Mouse (Mus musculus) MEL (cell line): Measurements from ENCODE around the gene Mertk. TPM values are rescaled to one million over a fixed set of nuclear protein-coding genes. Genes with fewer than 3 reads are reported as not detected.

Experiments used
- DNase-seq: peaks from one replicate; pipeline ENCODE4 v3.0.0; 2011; ENCODE audit warnings: low read depth, low spot score
- H3K27ac ChIP-seq: 2 replicates; pipeline ENCODE4 v1.5.1; 2012; ENCODE audit warnings: low read depth, mild to moderate bottlenecking, control low read depth, low read length, moderate library complexity; ENCODE audit not compliant: control insufficient read depth
- H3K27me3 ChIP-seq, 2 experiments: fragments of 150-350 bp in 1 of 2; sonication (generic) in 1 of 2; 2 replicates each; pipeline ENCODE4 v1.6.1; 2012; ENCODE audit warnings: low read length in 2 of 2, mild to moderate bottlenecking in 2 of 2, improper control_type of control experiment in 1 of 2, moderate library complexity in 1 of 2; ENCODE audit not compliant: insufficient read depth in 2 of 2, control insufficient read depth in 1 of 2
- H3K36me3 ChIP-seq, 2 experiments: 2 replicates each; pipeline ENCODE4 v1.6.1; 2012 to 2014; ENCODE audit warnings: low read length in 2 of 2, improper control_type of control experiment in 1 of 2, inconsistent platforms in 1 of 2, mild to moderate bottlenecking in 1 of 2; ENCODE audit not compliant: insufficient read depth in 2 of 2, control insufficient read depth in 1 of 2
- H3K4me1 ChIP-seq, 2 experiments: fragments of 150-350 bp in 1 of 2; sonication (generic) in 1 of 2; 2 replicates each; pipeline ENCODE4 v1.6.1; 2012; ENCODE audit warnings: low read length in 2 of 2, improper control_type of control experiment in 1 of 2, mild to moderate bottlenecking in 1 of 2; ENCODE audit not compliant: insufficient read depth in 2 of 2, control insufficient read depth in 1 of 2
- H3K4me3 ChIP-seq, 2 experiments: fragments of 150-350 bp in 1 of 2; sonication (generic) in 1 of 2; 2 replicates each; pipeline ENCODE4 v1.5.1; 2012; ENCODE audit warnings: low read depth in 2 of 2, low read length in 2 of 2, mild to moderate bottlenecking in 2 of 2, moderate library complexity in 2 of 2, control low read depth in 1 of 2, improper control_type of control experiment in 1 of 2; ENCODE audit not compliant: control insufficient read depth in 1 of 2, insufficient read depth in 1 of 2
- H3K79me2 ChIP-seq: 2 replicates; pipeline ENCODE4 v1.6.1; 2012; ENCODE audit warnings: mild to moderate bottlenecking, low read length, moderate library complexity; ENCODE audit not compliant: control insufficient read depth, poor library complexity, insufficient read depth
- H3K9ac ChIP-seq: 2 replicates; pipeline ENCODE4 v1.6.1; 2012; ENCODE audit warnings: low read depth, mild to moderate bottlenecking, control low read depth, low read length, moderate library complexity; ENCODE audit not compliant: control insufficient read depth, poor library complexity, severe bottlenecking
- H3K9me3 ChIP-seq: fragments of 150-350 bp; sonication (generic); replicated peaks from 2 replicates; pipeline ENCODE4 v1.6.1; 2012; ENCODE audit warnings: mild to moderate bottlenecking, low read length, improper control_type of control experiment, moderate library complexity; ENCODE audit not compliant: insufficient read depth
- CHD1 ChIP-seq: IDR thresholded peaks from 2 replicates; pipeline ENCODE4 v1.6.1; 2012; ENCODE audit warnings: low read depth, mild to moderate bottlenecking, inconsistent platforms, low read length, improper control_type of control experiment
- CTCF ChIP-seq, 3 experiments: IDR thresholded peaks in 2 of 3; conservative IDR thresholded peaks in 1 of 3; 2 replicates each; pipeline ENCODE4 v1.5.1; 2011 to 2012; ENCODE audit warnings: low read length in 3 of 3, low read depth in 2 of 3, mild to moderate bottlenecking in 2 of 3, improper control_type of control experiment in 1 of 3, inconsistent platforms in 1 of 3, mixed read lengths in 1 of 3, moderate library complexity in 1 of 3; ENCODE audit not compliant: control insufficient read depth in 1 of 3, insufficient read depth in 1 of 3, poor library complexity in 1 of 3, severe bottlenecking in 1 of 3
- ELF1 ChIP-seq: IDR thresholded peaks from 2 replicates; pipeline ENCODE4 v1.6.1; 2014; ENCODE audit warnings: low read depth, mild to moderate bottlenecking, inconsistent platforms, low read length, improper control_type of control experiment, moderate library complexity
- ETS1 ChIP-seq: IDR thresholded peaks from 2 replicates; pipeline ENCODE4 v1.6.1; 2012; ENCODE audit warnings: low read depth, mild to moderate bottlenecking, inconsistent platforms, low read length, improper control_type of control experiment, moderate library complexity
- HCFC1 ChIP-seq: IDR thresholded peaks from 2 replicates; pipeline ENCODE4 v1.6.1; 2012; ENCODE audit warnings: low read depth, mild to moderate bottlenecking, inconsistent platforms, low read length, improper control_type of control experiment, moderate library complexity
- MAFK ChIP-seq: IDR thresholded peaks from 2 replicates; pipeline ENCODE4 v1.6.1; 2011; ENCODE audit warnings: low read depth, mild to moderate bottlenecking, low read length, improper control_type of control experiment, borderline replicate concordance
- MAZ ChIP-seq: IDR thresholded peaks from 2 replicates; pipeline ENCODE4 v1.6.1; 2012; ENCODE audit warnings: low read depth, mild to moderate bottlenecking, inconsistent platforms, low read length, improper control_type of control experiment
- NRF1 ChIP-seq: IDR thresholded peaks from 2 replicates; pipeline ENCODE4 v1.6.1; 2014; ENCODE audit warnings: low read depth, mild to moderate bottlenecking, inconsistent platforms, low read length, improper control_type of control experiment, moderate library complexity; ENCODE audit not compliant: poor library complexity, insufficient read depth, severe bottlenecking
- POLR2AphosphoS2 ChIP-seq: IDR thresholded peaks from 2 replicates; pipeline ENCODE4 v1.6.1; 2011; ENCODE audit warnings: low read length, improper control_type of control experiment
- RAD21 ChIP-seq: IDR thresholded peaks from 2 replicates; pipeline ENCODE4 v1.6.1; 2011; ENCODE audit warnings: mild to moderate bottlenecking, low read depth, low read length, improper control_type of control experiment
- SMC3 ChIP-seq: IDR thresholded peaks from 2 replicates; pipeline ENCODE4 v1.6.1; 2011; ENCODE audit warnings: low read depth, low read length, improper control_type of control experiment
- TCF12 ChIP-seq: IDR thresholded peaks from 2 replicates; pipeline ENCODE4 v1.6.1; 2014; ENCODE audit warnings: low read depth, mild to moderate bottlenecking, inconsistent platforms, low read length, improper control_type of control experiment, moderate library complexity
- ZMIZ1 ChIP-seq: IDR thresholded peaks from 2 replicates; pipeline ENCODE4 v1.6.1; 2012; ENCODE audit warnings: low read depth, mild to moderate bottlenecking, inconsistent platforms, low read length, improper control_type of control experiment, moderate library complexity
- polyA plus RNA-seq, 2 experiments: library from polyadenylated mRNA; stranded (reverse) in 1 of 2; unstranded in 1 of 2; fragments of >175 nt in 1 of 2; fragments of >200 nt in 1 of 2; gene quantifications; 2 replicates each; pipeline versions ENCODE4 v1.2.1 to v1.2.4; 2012; ENCODE audit warnings: low replicate concordance in 2 of 2, low read depth in 1 of 2; ENCODE audit not compliant: insufficient read length in 2 of 2, insufficient read depth in 1 of 2, missing spikeins in 1 of 2
- total RNA-seq: library from RNA; depleted of rRNA; stranded (reverse); fragments of 300-350 nt; gene quantifications from 2 replicates; pipeline ENCODE4 v1.2.3, GENCODE M21; 2012

The Mertk gene
- total and polyA plus RNA-seq, 3 experiments: not detected

- Histone ChIP-seq H3K27ac (no peak overlapping the region), H3K27me3 (peaks cover 0 to 8% of the 10 kb centered on the region in 2 experiments), H3K79me2 (no peaks in the 10 kb centered on the region), H3K9me3 (no peaks in the 10 kb centered on the region), H3K4me1 (no peaks in the 10 kb centered on the region), H3K9ac (no peak overlapping the region), H3K4me3 (no peak overlapping the region), H3K36me3 (no peaks in the 10 kb centered on the region)
- no peak for DNase-seq
- TF ChIP-seq ETS1 (no peak), CTCF (IDR thresholded peaks at IDR 0.05 in 2 of 3, conservative IDR thresholded peaks at IDR 0.05 in 1 of 3; ENCODE audit: control insufficient read depth in 1 of 3, insufficient read depth in 1 of 3, low read depth in 2 of 3, low read length in 3 of 3, poor library complexity in 1 of 3, severe bottlenecking in 1 of 3) (no peak), NRF1 (no peak), ZMIZ1 (no peak), POLR2AphosphoS2 (no peak), HCFC1 (no peak), SMC3 (no peak), ELF1 (no peak), MAZ (no peak)
Observed at GRCm38 (mm10) chr2:128782231-128782630, 83.5 kb downstream of the Mertk start.

- H3K4me1 ChIP-seq: no peaks in the 10 kb centered on the region
- no peak overlapping the region for H3K9ac ChIP-seq
- no peak overlapping the region for H3K4me3 ChIP-seq
- TF ChIP-seq CHD1 (no peak), RAD21 (no peak)
- H3K79me2 ChIP-seq: no peaks in the 10 kb centered on the region
- H3K27ac ChIP-seq: no peak overlapping the region
- no peaks in the 10 kb centered on the region for H3K36me3 ChIP-seq
- H3K27me3 ChIP-seq: peaks cover 0 to 7% of the 10 kb centered on the region in 2 experiments
- no peaks in the 10 kb centered on the region for H3K9me3 ChIP-seq
- no peak for DNase-seq
Observed at GRCm38 (mm10) chr2:128783660-128784345, 85.0 kb downstream of the Mertk start.

GRCm38 (mm10) chr2:128784814-128785213, 86.1 kb downstream of the Mertk start:
- no peaks in the 10 kb centered on the region for H3K79me2 ChIP-seq
- no peak overlapping the region for H3K4me3 ChIP-seq
- H3K9ac ChIP-seq: no peak overlapping the region
- TF ChIP-seq POLR2AphosphoS2 (no peak), TCF12 (no peak), ELF1 (no peak), MAFK (no peak)
- H3K36me3 ChIP-seq: no peaks in the 10 kb centered on the region
- no peaks in the 10 kb centered on the region for H3K9me3 ChIP-seq
- no peak overlapping the region for H3K27ac ChIP-seq
- H3K4me1 ChIP-seq: no peaks in the 10 kb centered on the region
- DNase-seq: no peak
- H3K27me3 ChIP-seq: peaks cover 0 to 6% of the 10 kb centered on the region in 2 experiments
